Mouse (Mus musculus) liver, embryonic 13.5 days (tissue): ENCODE results near the gene Plcb1. TPM values are rescaled to one million over a fixed set of nuclear protein-coding genes. Genes with fewer than 3 reads are reported as not detected.

Experiments
- ATAC-seq: fragments of 200-750 bp; cut with Nextera tagmentation; 2 replicates; pipeline ENCODE4 v1.8.0; 2017; ENCODE audit warnings: low read depth, mild to moderate bottlenecking, moderate number of reproducible peaks, moderate library complexity
- DNase-seq: peaks from one replicate; pipeline ENCODE4 v3.0.0; 2022
- H3K27ac ChIP-seq: fragments of 300-500 bp; sonication (generic); 2 replicates; pipeline ENCODE4 v1.5.1; 2015; ENCODE audit warnings: moderate library complexity, mild to moderate bottlenecking, inconsistent platforms
- H3K27me3 ChIP-seq: fragments of 300-500 bp; sonication (generic); 2 replicates; pipeline ENCODE4 v1.6.1; 2015; ENCODE audit warnings: mild to moderate bottlenecking, inconsistent platforms
- H3K36me3 ChIP-seq: fragments of 300-500 bp; sonication (generic); 2 replicates; pipeline ENCODE4 v1.6.1; 2015; ENCODE audit warnings: mild to moderate bottlenecking, inconsistent platforms
- H3K4me1 ChIP-seq: fragments of 300-500 bp; sonication (generic); replicated peaks from 2 replicates; pipeline ENCODE4 v1.6.1; 2015; ENCODE audit warnings: inconsistent platforms
- H3K4me2 ChIP-seq: fragments of 300-500 bp; sonication (generic); 2 replicates; pipeline ENCODE4 v1.6.1; 2015; ENCODE audit warnings: inconsistent platforms, mild to moderate bottlenecking, moderate library complexity
- H3K4me3 ChIP-seq: fragments of 300-500 bp; sonication (generic); replicated peaks from 2 replicates; pipeline ENCODE4 v1.5.1; 2015; ENCODE audit warnings: mild to moderate bottlenecking, inconsistent platforms
- H3K9ac ChIP-seq: fragments of 300-500 bp; sonication (generic); 2 replicates; pipeline ENCODE4 v1.6.1; 2015; ENCODE audit warnings: mild to moderate bottlenecking, inconsistent platforms
- H3K9me3 ChIP-seq: fragments of 300-500 bp; sonication (generic); replicated peaks from 2 replicates; pipeline ENCODE4 v1.6.1; 2016; ENCODE audit warnings: inconsistent platforms
- WGBS: fragments of 180-500 bp; shearing (Covaris S2); methylation state at CpG from one replicate; pipeline ENCODE4 v1.1.7; 2015; ENCODE audit not compliant: insufficient replicate concordance; 5-methylcytosine and 5-hydroxymethylcytosine counted together
- polyA plus RNA-seq: library from polyadenylated mRNA; unstranded; fragments of >200 nt; fragmentation: Nextera tagmentation; extraction: Ambion mirVana; gene quantifications from 2 replicates; pipeline ENCODE4 v1.2.1, GENCODE M21; 2015

The Plcb1 gene
- polyA plus RNA-seq, 1 experiment from 2014 or later: 2.4 TPM

DNA sequence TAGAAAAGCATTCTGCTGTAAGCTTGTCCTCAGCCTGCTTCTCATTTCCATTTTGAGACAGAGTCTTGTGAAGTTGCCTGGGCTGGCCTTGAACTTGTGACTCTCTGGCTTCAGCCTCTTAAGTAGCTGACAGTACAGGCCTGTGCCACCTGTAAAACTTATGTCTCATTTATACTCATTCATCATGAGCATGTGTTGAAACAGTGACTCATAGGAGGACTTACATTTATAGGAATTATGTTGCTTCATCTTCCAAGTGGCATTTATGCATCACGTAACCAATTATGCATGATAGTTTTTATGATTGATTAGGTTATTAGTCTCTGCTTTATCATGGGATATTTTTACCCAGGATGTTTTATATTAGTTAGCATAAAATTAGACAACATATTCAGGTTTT is 667.7 kb downstream of the Plcb1 start:
- no peak overlapping the region for H3K4me2 ChIP-seq
- H3K36me3 ChIP-seq: no peaks in the 10 kb centered on the region
- H3K27ac ChIP-seq: no peak overlapping the region
- no peaks in the 10 kb centered on the region for H3K4me1 ChIP-seq
- no peak overlapping the region for H3K4me3 ChIP-seq
- ATAC-seq (no peak), DNase-seq (no peak)
- no peaks in the 10 kb centered on the region for H3K27me3 ChIP-seq
- H3K9ac ChIP-seq: no peak overlapping the region
- no peaks in the 10 kb centered on the region for H3K9me3 ChIP-seq
- 79% methylated on average over 1 of the region's 1 CpGs for WGBS

DNA sequence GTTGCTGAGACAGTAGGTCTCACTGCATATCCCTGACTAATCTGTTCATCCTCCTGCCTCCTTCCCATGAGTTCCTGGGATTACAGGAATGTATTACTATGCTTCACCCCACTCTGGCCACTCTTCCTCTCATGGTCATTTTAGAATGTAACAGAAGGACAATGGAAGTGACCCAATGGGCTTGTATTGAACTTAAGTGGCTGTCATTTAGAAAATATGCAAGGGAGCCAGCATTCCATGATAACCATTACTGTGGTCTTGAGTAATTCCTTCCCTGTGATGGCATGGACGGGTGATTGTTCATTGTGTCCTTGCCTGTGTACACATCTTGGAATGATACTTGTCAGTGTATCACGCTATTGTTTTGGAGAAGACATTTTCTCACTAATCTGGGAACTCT is 668.1 kb downstream of the Plcb1 start:
- no peaks in the 10 kb centered on the region for H3K9me3 ChIP-seq
- no peak overlapping the region for H3K27ac ChIP-seq
- DNase-seq: no peak
- no peaks in the 10 kb centered on the region for H3K36me3 ChIP-seq
- H3K27me3 ChIP-seq: no peaks in the 10 kb centered on the region
- H3K4me2 ChIP-seq: no peak overlapping the region
- 61% methylated on average over 2 of the region's 2 CpGs for whole genome bisulfite sequencing
- ATAC-seq: no peak
- H3K4me1 ChIP-seq: no peaks in the 10 kb centered on the region
- no peak overlapping the region for H3K4me3 ChIP-seq
- H3K9ac ChIP-seq: no peak overlapping the region

DNA sequence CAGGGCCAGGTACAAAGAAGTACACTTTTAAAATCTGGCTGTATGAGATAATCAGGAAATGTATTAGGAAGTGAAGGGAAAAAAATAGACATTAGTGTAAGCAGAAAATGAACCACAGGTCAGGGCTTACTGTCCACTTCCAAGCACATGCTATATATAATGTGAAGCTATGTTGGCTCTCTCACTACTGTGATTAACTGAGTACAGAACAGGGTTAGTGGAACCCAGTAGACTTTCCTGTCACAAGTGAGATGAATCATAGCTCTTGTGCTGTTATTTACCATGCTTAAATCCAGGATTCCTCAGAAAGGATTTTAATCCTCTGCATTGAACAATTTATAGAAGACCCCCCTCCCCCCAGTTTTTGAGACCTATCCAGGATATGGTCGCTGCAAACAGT is 668.6 kb downstream of the Plcb1 start:
- Histone ChIP-seq H3K36me3 (no peaks in the 10 kb centered on the region), H3K27ac (no peak overlapping the region), H3K9ac (no peak overlapping the region), H3K4me1 (no peaks in the 10 kb centered on the region), H3K9me3 (no peaks in the 10 kb centered on the region), H3K4me3 (no peak overlapping the region), H3K27me3 (no peaks in the 10 kb centered on the region), H3K4me2 (no peak overlapping the region)
- ATAC-seq: no peak
- no peak for DNase-seq
- WGBS: 54% methylated on average over 1 of the region's 1 CpGs

DNA sequence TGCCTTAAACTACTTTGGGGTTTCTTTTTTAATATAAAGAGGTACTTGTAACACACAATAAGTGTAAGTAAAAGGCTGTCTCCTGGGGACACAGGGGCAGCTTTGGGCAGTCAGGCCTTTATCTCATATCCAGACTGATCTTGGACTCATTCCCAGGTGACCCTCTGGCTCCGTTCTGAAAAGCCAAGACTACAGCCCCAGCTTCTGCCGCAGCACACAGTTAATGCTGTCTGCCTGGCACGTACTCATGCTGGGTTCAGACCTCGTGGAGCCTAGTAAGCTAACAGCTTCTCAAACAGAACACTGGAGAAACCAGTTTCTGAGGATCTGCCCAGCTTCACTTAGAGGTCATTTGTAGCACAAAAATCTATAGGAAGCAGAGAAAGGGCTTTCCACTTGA is 682.0 kb downstream of the Plcb1 start:
- H3K4me3 ChIP-seq: no peak overlapping the region
- WGBS: 58% methylated on average over 4 of the region's 4 CpGs
- H3K9ac ChIP-seq: no peak overlapping the region
- no peaks in the 10 kb centered on the region for H3K9me3 ChIP-seq
- no peak for DNase-seq
- no peaks in the 10 kb centered on the region for H3K36me3 ChIP-seq
- H3K4me1 ChIP-seq: no peaks in the 10 kb centered on the region
- H3K27me3 ChIP-seq: no peaks in the 10 kb centered on the region
- no peak overlapping the region for H3K27ac ChIP-seq
- no peak overlapping the region for H3K4me2 ChIP-seq
- no peak for ATAC-seq

DNA sequence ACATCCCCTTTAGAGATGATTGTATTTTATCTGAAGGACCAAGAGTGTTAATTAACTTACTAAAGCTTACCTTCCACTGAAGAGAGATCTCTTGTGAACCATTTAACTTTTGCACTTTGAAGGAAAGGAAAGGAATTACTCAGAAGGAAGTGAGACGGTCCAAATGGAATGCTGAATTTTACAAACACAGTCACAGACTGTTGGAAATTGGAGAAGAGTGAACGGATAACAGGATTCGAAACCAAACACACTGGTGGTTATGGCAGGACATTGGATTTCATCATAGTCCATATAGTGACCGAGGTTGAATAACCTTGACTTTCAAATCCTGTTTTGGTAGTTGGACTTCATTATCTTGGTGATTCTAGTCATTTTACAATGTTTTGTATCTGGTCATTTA is 688.2 kb downstream of the Plcb1 start:
- Histone ChIP-seq H3K27ac (no peak overlapping the region), H3K36me3 (no peaks in the 10 kb centered on the region), H3K9me3 (no peaks in the 10 kb centered on the region), H3K27me3 (no peaks in the 10 kb centered on the region), H3K4me3 (no peak overlapping the region), H3K4me1 (no peaks in the 10 kb centered on the region), H3K9ac (no peak overlapping the region), H3K4me2 (no peak overlapping the region)
- no peak for DNase-seq
- ATAC-seq: no peak
- WGBS: 55% methylated on average over 4 of the region's 4 CpGs

DNA sequence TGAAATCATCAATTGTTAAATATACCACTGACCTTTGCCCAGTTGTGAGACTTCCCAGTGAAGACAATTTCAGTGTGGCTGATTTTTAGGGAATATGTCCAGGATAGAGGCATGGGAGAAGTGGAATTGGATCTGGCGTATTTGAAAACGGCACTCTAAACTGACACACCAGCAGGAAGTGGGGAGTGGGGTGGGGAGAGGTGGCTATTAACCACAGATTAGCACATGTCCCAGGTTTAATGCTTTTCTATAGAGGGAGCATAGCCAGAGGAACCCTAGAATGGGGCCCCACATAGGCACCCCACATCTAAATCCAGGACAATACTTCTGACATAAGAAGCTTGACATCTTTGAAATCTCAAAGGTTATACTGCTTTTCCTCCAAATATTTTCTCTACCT is 699.4 kb downstream of the Plcb1 start:
- DNase-seq (no peak), ATAC-seq (no peak)
- Histone ChIP-seq H3K27ac (no peak overlapping the region), H3K27me3 (no peaks in the 10 kb centered on the region), H3K9ac (no peak overlapping the region), H3K4me1 (no peaks in the 10 kb centered on the region), H3K9me3 (no peaks in the 10 kb centered on the region), H3K4me3 (no peak overlapping the region), H3K4me2 (no peak overlapping the region), H3K36me3 (no peaks in the 10 kb centered on the region)
- 20% methylated on average over 2 of the region's 2 CpGs for WGBS

DNA sequence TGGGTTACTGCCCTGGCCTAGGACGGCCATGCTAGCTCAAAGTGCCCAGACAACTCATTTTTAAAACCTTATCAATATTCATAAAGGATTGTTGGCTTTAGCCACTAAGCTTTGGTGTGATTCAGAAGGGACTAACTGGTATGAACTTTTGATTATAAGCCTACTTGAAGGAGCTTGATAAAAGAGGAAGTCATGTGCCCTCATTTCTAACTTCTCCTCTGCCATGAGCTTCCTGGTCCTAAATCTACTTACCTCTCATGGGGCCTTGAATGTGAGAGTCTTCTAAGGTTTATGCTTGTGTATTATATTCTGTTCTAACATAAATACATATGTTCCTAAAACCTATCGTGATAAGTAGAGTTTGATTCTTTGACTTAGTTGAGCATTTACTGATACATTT is 702.4 kb downstream of the Plcb1 start:
- Histone ChIP-seq H3K27me3 (no peaks in the 10 kb centered on the region), H3K4me3 (no peak overlapping the region), H3K9me3 (no peaks in the 10 kb centered on the region), H3K4me1 (no peaks in the 10 kb centered on the region), H3K36me3 (no peaks in the 10 kb centered on the region), H3K4me2 (no peak overlapping the region), H3K9ac (no peak overlapping the region), H3K27ac (no peak overlapping the region)
- ATAC-seq: no peak
- 61% methylated on average over 2 of the region's 2 CpGs for WGBS
- no peak for DNase-seq

DNA sequence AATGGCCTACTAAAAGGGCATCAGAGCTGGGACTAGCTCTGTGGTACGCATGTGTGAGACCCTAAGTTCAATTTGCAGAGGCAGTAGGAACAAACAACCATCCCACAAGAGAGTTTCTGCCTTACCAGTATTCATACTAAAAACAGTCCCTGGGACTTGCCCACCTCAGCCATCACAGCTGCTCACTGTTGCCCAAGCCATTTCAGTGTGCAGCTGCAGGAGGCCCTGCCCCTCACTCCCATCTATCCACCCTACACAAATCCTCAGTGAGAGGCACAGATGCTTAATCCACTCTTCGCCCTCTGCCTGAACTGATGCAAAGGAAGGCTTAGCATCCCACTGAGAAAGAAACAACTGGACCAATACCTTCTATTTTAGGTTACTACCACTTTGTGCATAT is 703.3 kb downstream of the Plcb1 start:
- ATAC-seq (no peak), DNase-seq (no peak)
- no peak overlapping the region for H3K4me2 ChIP-seq
- H3K36me3 ChIP-seq: no peaks in the 10 kb centered on the region
- no peak overlapping the region for H3K27ac ChIP-seq
- no peak overlapping the region for H3K9ac ChIP-seq
- H3K4me1 ChIP-seq: no peaks in the 10 kb centered on the region
- no peak overlapping the region for H3K4me3 ChIP-seq
- no peaks in the 10 kb centered on the region for H3K9me3 ChIP-seq
- H3K27me3 ChIP-seq: no peaks in the 10 kb centered on the region
- WGBS: 73% methylated on average over 2 of the region's 2 CpGs

DNA sequence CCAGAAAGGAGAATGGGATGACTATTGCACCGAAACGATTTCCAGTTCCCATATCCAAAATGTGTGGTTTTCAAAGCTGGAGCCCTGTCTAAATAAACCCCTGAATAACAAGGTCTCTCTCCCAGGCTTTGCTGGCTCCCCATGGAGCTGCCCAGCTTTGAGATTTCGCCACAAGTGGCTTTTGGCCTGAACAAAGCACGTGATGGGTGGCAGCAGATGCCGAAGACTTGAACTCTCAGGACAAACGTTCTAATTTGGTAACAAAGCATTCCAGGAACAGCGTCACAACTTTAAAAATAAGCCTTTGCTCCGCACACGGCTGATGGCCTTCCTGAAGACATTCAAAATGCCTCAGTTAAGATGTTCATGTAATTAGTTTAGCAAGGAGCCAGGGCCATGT is 706.9 kb downstream of the Plcb1 start:
- no peaks in the 10 kb centered on the region for H3K9me3 ChIP-seq
- no peaks in the 10 kb centered on the region for H3K27me3 ChIP-seq
- H3K4me1 ChIP-seq: no peaks in the 10 kb centered on the region
- 65% methylated on average over 9 of the region's 9 CpGs for WGBS
- H3K27ac ChIP-seq: no peak overlapping the region
- no peak overlapping the region for H3K9ac ChIP-seq
- ATAC-seq: no peak
- no peak overlapping the region for H3K4me3 ChIP-seq
- no peaks in the 10 kb centered on the region for H3K36me3 ChIP-seq
- no peak for DNase-seq
- H3K4me2 ChIP-seq: no peak overlapping the region

DNA sequence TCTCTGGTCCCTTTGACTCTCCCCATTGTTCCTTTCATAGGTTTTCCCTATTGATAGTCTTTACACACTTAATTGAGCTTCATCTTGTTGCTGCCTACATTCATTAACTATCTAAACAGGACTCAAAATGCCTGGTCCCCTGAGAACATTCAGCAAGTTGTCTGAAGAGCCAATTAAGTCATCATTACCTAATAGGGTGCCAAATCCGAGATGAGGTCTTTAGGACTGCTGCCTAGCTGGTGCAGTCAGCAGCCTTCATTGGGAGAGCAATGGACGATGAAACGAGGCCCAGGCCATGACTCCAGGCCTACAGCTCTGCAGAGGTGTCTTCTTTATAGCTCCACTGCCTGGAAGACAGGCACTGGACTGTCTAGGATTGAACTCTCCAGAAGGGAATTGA is 710.7 kb downstream of the Plcb1 start:
- no peak for ATAC-seq
- H3K4me2 ChIP-seq: no peak overlapping the region
- H3K4me3 ChIP-seq: no peak overlapping the region
- H3K9me3 ChIP-seq: no peaks in the 10 kb centered on the region
- no peak overlapping the region for H3K27ac ChIP-seq
- no peaks in the 10 kb centered on the region for H3K4me1 ChIP-seq
- no peaks in the 10 kb centered on the region for H3K36me3 ChIP-seq
- DNase-seq: no peak
- no peaks in the 10 kb centered on the region for H3K27me3 ChIP-seq
- WGBS: 41% methylated on average over 3 of the region's 3 CpGs
- H3K9ac ChIP-seq: no peak overlapping the region

DNA sequence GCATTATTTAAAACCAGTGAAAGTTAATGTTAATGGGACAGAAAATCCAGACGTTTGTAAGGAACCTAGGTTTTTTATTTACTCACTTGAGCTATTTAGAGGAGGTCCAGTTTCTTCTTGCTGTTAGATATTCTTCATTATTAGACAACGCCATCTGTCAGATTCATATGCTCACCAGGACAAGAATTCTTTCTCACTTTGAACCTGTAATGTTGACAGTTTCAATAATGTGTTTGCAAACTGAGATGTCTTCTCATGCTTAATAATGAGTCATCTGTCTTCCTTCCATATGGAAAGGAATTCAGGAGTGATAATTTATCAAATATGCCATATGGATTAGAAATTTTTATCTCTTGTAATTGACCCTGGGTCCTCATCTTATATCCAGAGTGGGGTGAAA is 711.4 kb downstream of the Plcb1 start:
- 42% methylated on average over 2 of the region's 2 CpGs for WGBS
- Histone ChIP-seq H3K27me3 (no peaks in the 10 kb centered on the region), H3K36me3 (no peaks in the 10 kb centered on the region), H3K9me3 (no peaks in the 10 kb centered on the region), H3K4me2 (no peak overlapping the region), H3K9ac (no peak overlapping the region), H3K4me1 (no peaks in the 10 kb centered on the region), H3K4me3 (no peak overlapping the region), H3K27ac (no peak overlapping the region)
- ATAC-seq (no peak), DNase-seq (no peak)

DNA sequence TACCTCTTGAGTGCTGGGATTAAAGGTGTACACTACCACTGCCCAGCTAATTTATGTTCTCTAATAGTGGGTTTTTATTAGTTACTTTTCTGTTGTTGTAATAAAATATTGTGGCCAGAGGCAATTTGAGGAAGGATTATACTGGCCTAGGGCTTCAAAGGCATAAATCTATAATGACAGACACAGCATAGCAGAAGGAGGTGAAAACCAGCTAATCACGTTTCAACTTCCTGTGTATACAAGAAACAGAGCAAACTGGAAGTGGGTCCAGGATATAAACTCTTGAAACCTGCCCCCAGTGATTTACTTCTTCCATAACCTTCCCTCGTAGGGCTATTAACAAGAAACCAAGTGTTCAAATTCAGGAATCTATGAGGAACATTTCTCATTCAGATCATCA is 715.0 kb downstream of the Plcb1 start:
- no peak for DNase-seq
- no peaks in the 10 kb centered on the region for H3K4me1 ChIP-seq
- H3K27ac ChIP-seq: no peak overlapping the region
- no peaks in the 10 kb centered on the region for H3K27me3 ChIP-seq
- no peak for ATAC-seq
- no peak overlapping the region for H3K4me2 ChIP-seq
- H3K9me3 ChIP-seq: no peaks in the 10 kb centered on the region
- no peaks in the 10 kb centered on the region for H3K36me3 ChIP-seq
- no peak overlapping the region for H3K9ac ChIP-seq
- WGBS: 24% methylated on average over 2 of the region's 2 CpGs
- no peak overlapping the region for H3K4me3 ChIP-seq
